Mouse (Mus musculus): ENCODE measurements around the gene Tm6sf2. TPM values are rescaled to one million over a fixed set of nuclear protein-coding genes. Genes with fewer than 3 reads are reported as not detected.
"Not testable (repeated sequence)": the region's sequence is repeated elsewhere in the genome, so short reads cannot be mapped to it uniquely, and the experiment has no call there.

Gene Tm6sf2
- polyA plus RNA-seq, 1 experiment from 2014 or later = 0.60 TPM

DNA sequence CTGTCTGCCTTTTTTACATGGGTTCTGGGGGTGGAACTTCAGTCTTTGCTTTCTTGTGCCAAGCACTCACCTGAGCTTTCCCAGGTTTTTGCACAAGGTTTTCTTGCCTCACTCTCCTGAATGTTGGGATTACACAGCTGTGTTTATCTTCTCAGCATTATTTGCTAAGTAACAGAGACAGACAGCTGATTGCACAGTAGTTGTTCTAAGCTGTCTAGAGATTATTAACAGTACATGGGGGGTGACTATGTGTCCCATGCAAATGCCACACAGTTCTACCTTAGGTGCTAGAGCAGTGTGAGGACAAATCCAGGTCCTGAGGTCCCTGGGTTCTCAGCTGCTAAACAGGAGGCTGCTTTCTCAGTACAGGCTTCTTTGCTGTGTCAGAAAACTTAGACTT is 23.1 kb upstream of the Tm6sf2 start:
- Histone ChIP-seq H3K4me3 (ENCODE audit: low read depth, low read length) (no peak overlapping the region), H3K36me3 (ENCODE audit: control insufficient read depth, insufficient read depth, low read length) (peaks cover 31% of the 10 kb centered on the region), H3K27ac (ENCODE audit: low read depth, low read length) (no peak overlapping the region), H3K4me2 (no peak overlapping the region), H3K9me3 (ENCODE audit: control insufficient read depth, low read length) (no peaks in the 10 kb centered on the region), H3K4me1 (replicated peaks; ENCODE audit: control insufficient read depth, insufficient read depth, low read length) (0 out of 2 replicates have a peak, but pooled peaks cover under 1% of the 10 kb centered on the region), H3K27me3 (replicated peaks; ENCODE audit: control insufficient read depth, insufficient read depth, low read length) (no peaks in the 10 kb centered on the region), H3K9ac (ENCODE audit: low read depth, low read length) (no peak overlapping the region)
- ATAC-seq (replicated peaks; ENCODE audit: low FRiP score) (no peak), DNase-seq (ENCODE audit: low spot score) (no peak)

DNA sequence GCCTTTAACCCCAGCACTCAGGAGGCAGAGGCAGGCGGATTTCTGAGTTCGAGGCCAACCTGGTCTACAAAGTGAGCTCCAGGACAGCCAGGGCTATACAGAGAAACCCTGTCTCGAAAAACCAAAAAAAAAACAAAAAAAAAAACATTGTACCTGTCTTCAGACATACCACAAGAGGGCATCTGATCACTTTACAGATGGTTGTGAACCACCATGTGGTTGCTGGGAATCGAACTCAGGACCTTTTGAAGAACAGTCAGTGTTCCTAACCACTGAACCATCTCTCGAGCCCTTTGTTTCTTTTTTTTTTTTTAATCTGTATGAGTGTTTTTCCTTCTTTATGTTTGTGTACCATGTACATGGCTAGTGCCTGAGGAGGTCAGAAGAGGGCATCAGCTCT is 22.3 kb upstream of the Tm6sf2 start:
- WGBS = 89% methylated on average over 5 of the region's 5 CpGs
- not testable (repeated sequence) for H3K4me3 ChIP-seq (ENCODE audit: low read depth, low read length); H3K4me1 ChIP-seq (replicated peaks; ENCODE audit: control insufficient read depth, insufficient read depth, low read length); H3K9ac ChIP-seq (ENCODE audit: low read depth, low read length); H3K9me3 ChIP-seq (ENCODE audit: control insufficient read depth, low read length); H3K27me3 ChIP-seq (replicated peaks; ENCODE audit: control insufficient read depth, insufficient read depth, low read length); DNase-seq (ENCODE audit: low spot score); ATAC-seq (replicated peaks; ENCODE audit: low FRiP score); H3K27ac ChIP-seq (ENCODE audit: low read depth, low read length); H3K4me2 ChIP-seq
- peaks cover 33% of the 10 kb centered on the region for H3K36me3 ChIP-seq (ENCODE audit: control insufficient read depth, insufficient read depth, low read length)

GRCm38 (mm10) chr8:70057721-70058120 is 15.0 kb upstream of the Tm6sf2 start:
- Histone ChIP-seq H3K4me2 (no peak overlapping the region), H3K36me3 (ENCODE audit: control insufficient read depth, insufficient read depth, low read length) (peaks cover 44% of the 10 kb centered on the region), H3K9ac (ENCODE audit: low read depth, low read length) (no peak overlapping the region), H3K27me3 (replicated peaks; ENCODE audit: control insufficient read depth, insufficient read depth, low read length) (no peaks in the 10 kb centered on the region), H3K4me1 (replicated peaks; ENCODE audit: control insufficient read depth, insufficient read depth, low read length) (no peaks in the 10 kb centered on the region), H3K27ac (ENCODE audit: low read depth, low read length) (no peak overlapping the region), H3K4me3 (ENCODE audit: low read depth, low read length) (no peak overlapping the region), H3K9me3 (ENCODE audit: control insufficient read depth, low read length) (no peaks in the 10 kb centered on the region)
- ATAC-seq (replicated peaks; ENCODE audit: low FRiP score) (no peak), DNase-seq (ENCODE audit: low spot score) (no peak)
- WGBS = 75% methylated on average over 1 of the region's 1 CpGs

GRCm38 (mm10) chr8:70071836-70072440 is 786 bp upstream of the Tm6sf2 start:
- H3K27me3 ChIP-seq (replicated peaks; ENCODE audit: control insufficient read depth, insufficient read depth, low read length) = no peaks in the 10 kb centered on the region
- H3K27ac ChIP-seq (ENCODE audit: low read depth, low read length) = no peak overlapping the region
- H3K4me3 ChIP-seq (ENCODE audit: low read depth, low read length) = no peak overlapping the region
- DNase-seq (ENCODE audit: low spot score) (no peak), ATAC-seq (replicated peaks; ENCODE audit: low FRiP score) (no peak)
- peaks cover 17% of the 10 kb centered on the region; the same call in 1 of the 2 replicates for H3K36me3 ChIP-seq (ENCODE audit: control insufficient read depth, insufficient read depth, low read length)
- no peaks in the 10 kb centered on the region for H3K9me3 ChIP-seq (ENCODE audit: control insufficient read depth, low read length)
- no peak overlapping the region; the same call in 1 of the 2 replicates for H3K4me2 ChIP-seq
- peaks cover 12% of the 10 kb centered on the region for H3K4me1 ChIP-seq (replicated peaks; ENCODE audit: control insufficient read depth, insufficient read depth, low read length)
- 89% methylated on average over 2 of the region's 2 CpGs for WGBS
- H3K9ac ChIP-seq (ENCODE audit: low read depth, low read length) = no peak overlapping the region

GRCm38 (mm10) chr8:70073120-70073519 is 396 bp downstream of the Tm6sf2 start:
- Histone ChIP-seq H3K27ac (ENCODE audit: low read depth, low read length) (no peak overlapping the region), H3K4me2 (peak overlapping the region; percentile 67), H3K36me3 (ENCODE audit: control insufficient read depth, insufficient read depth, low read length) (peaks cover 13% of the 10 kb centered on the region; the same call in 1 of the 2 replicates), H3K9ac (ENCODE audit: low read depth, low read length) (no peak overlapping the region), H3K4me3 (ENCODE audit: low read depth, low read length) (peak overlapping the region; percentile 38), H3K9me3 (ENCODE audit: control insufficient read depth, low read length) (no peaks in the 10 kb centered on the region), H3K27me3 (replicated peaks; ENCODE audit: control insufficient read depth, insufficient read depth, low read length) (no peaks in the 10 kb centered on the region), H3K4me1 (replicated peaks; ENCODE audit: control insufficient read depth, insufficient read depth, low read length) (peaks cover 12% of the 10 kb centered on the region)
- no peak for ATAC-seq (replicated peaks; ENCODE audit: low FRiP score)
- no peak for DNase-seq (ENCODE audit: low spot score)
- 54% methylated on average over 8 of the region's 8 CpGs for WGBS

DNA sequence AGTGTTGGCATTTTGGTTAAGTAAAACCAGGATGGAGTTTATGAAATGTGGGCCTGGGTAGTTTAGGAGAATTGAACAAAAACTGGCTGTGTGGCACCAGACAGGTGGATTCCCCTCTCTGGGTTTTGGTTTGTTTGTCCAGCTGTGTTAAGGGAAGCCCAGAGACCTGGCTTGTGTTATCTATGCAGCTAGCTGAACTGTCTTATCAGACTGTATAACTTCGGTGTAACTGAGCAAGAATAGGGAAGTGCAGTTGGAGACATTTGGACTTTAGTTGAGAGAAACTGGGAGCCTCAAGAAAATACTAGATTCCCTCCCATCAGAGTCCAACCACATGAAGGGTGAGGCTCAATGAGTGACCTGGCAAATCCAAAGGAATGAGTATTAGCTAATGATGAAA is 958 bp downstream of the Tm6sf2 start:
- H3K4me3 ChIP-seq (ENCODE audit: low read depth, low read length) = no peak overlapping the region
- ATAC-seq (replicated peaks; ENCODE audit: low FRiP score) = no peak
- no peak overlapping the region for H3K9ac ChIP-seq (ENCODE audit: low read depth, low read length)
- no peak overlapping the region for H3K27ac ChIP-seq (ENCODE audit: low read depth, low read length)
- peaks cover 13% of the 10 kb centered on the region; the same call in 1 of the 2 replicates for H3K36me3 ChIP-seq (ENCODE audit: control insufficient read depth, insufficient read depth, low read length)
- no peak overlapping the region for H3K4me2 ChIP-seq
- no peak for DNase-seq (ENCODE audit: low spot score)
- H3K27me3 ChIP-seq (replicated peaks; ENCODE audit: control insufficient read depth, insufficient read depth, low read length) = no peaks in the 10 kb centered on the region
- peaks cover 12% of the 10 kb centered on the region for H3K4me1 ChIP-seq (replicated peaks; ENCODE audit: control insufficient read depth, insufficient read depth, low read length)
- no peaks in the 10 kb centered on the region for H3K9me3 ChIP-seq (ENCODE audit: control insufficient read depth, low read length)
- 21% methylated on average over 1 of the region's 1 CpGs for WGBS

- WGBS = 80% methylated on average over 2 of the region's 2 CpGs
- H3K27me3 ChIP-seq (replicated peaks; ENCODE audit: control insufficient read depth, insufficient read depth, low read length) = peaks cover 52% of the 10 kb centered on the region
Observed at GRCm38 (mm10) chr8:70081976-70082375, 9.3 kb downstream of the Tm6sf2 start.

DNA sequence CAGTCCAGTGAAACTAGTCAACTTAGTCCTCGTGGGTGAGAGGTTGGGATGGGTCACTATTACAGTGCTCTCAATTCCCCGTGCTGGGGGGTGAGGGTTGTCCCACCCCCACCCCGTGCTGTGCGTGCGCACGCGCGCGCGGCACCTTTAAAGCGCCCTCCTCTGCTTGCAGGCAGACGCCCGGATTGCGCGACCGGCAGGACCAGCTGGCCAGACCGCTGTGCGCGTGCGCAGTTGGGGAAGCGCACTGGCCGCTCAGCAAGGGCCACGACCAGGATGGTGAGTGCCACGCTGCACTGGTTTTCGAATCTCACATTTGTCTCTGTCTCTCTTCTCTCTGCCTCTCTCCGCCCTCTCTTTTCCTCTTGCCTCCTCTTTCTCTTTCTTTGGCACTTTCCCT is 10.6 kb downstream of the Tm6sf2 start, which contains the start of gene Hapln4:
Gene Hapln4 (plus strand): TSS at position 173 of the 400 bp plus-strand sequence.
- Histone ChIP-seq H3K9ac (ENCODE audit: low read depth, low read length) (no peak within 1 kb of the TSS), H3K27ac (ENCODE audit: low read depth, low read length) (no peak within 1 kb of the TSS), H3K27me3 (replicated peaks; ENCODE audit: control insufficient read depth, insufficient read depth, low read length) (peaks cover 65% of the 10 kb centered on the region), H3K4me3 (ENCODE audit: low read depth, low read length) (peak within 1 kb of the TSS; percentile 34), H3K36me3 (ENCODE audit: control insufficient read depth, insufficient read depth, low read length) (no peaks in the 10 kb centered on the region), H3K4me2 (peak within 1 kb of the TSS; percentile 58), H3K4me1 (replicated peaks; ENCODE audit: control insufficient read depth, insufficient read depth, low read length) (peaks cover 8% of the 10 kb centered on the region), H3K9me3 (ENCODE audit: control insufficient read depth, low read length) (no peaks in the 10 kb centered on the region)
- ATAC-seq (replicated peaks; ENCODE audit: low FRiP score) (no peak), DNase-seq (ENCODE audit: low spot score) (peak; percentile 53)
- WGBS = 2% methylated on average over 26 of the region's 26 CpGs

More at GRCm38 (mm10) chr8:70081976-70082375, 9.3 kb downstream of the Tm6sf2 start:
- peaks cover 8% of the 10 kb centered on the region for H3K4me1 ChIP-seq (replicated peaks; ENCODE audit: control insufficient read depth, insufficient read depth, low read length)
- no peak overlapping the region for H3K4me2 ChIP-seq
- H3K9me3 ChIP-seq (ENCODE audit: control insufficient read depth, low read length) = no peaks in the 10 kb centered on the region
- H3K36me3 ChIP-seq (ENCODE audit: control insufficient read depth, insufficient read depth, low read length) = no peaks in the 10 kb centered on the region
- H3K9ac ChIP-seq (ENCODE audit: low read depth, low read length) = no peak overlapping the region
- H3K27ac ChIP-seq (ENCODE audit: low read depth, low read length) = no peak overlapping the region
- H3K4me3 ChIP-seq (ENCODE audit: low read depth, low read length) = no peak overlapping the region
- DNase-seq (ENCODE audit: low spot score) (no peak), ATAC-seq (replicated peaks; ENCODE audit: low FRiP score) (no peak)
